Mouse (Mus musculus): ENCODE measurements around the gene Lrrc27.
A peak's percentile ranks its signal among the peaks of the same experiment; 100 is the strongest.

Gene Lrrc27

DNA sequence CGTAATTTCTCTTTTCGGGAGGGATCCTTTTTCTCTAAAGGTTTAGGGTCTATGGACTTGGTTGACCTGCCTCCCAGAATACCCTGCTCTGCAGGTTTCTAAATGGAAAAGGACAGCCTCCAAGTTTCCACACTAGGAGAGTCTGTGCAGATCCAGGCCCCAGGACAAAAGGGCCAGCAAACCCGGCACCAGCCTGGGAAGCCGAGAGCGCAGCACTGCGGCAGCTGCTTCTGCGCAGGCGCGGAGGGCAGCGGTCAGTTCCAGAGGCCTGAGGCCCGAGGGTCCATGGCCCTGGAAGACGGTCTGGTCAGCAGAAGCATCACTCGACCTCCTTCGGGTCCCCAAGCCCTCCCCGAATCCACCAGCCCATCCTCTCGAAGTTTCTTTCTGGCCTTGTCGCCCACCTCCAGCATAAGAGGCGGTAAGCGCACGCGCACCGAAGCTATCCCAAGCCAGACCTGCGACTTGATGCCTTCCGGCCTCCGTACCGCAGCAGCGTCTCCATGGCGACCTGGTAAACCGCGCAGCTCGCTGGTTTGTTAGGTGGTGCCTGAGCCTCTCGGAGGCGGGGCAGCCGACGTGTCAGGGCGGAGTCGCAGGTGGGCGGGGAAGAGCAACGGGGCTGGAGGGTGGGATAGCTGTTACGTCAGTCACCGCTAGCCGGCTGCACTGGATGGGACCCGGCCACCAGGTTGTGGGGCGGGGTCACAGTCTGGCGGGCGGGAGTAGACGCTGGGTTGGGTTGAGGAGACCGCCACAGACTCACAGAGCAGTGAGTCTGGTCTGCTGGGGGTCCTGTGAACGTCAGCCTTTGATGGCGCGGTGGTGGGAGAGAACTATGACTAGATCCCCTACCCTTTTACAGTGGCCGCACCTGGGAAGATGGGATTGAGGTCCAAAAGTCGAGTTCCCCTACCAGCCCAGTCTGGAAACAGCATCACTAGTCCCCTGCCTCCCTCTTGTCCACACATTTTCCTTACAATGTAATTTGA is at the start of gene Lrrc27, which contains the start of gene Stk32c:
Gene Lrrc27, plus strand, starts transcription at position 235 of the 992 bp plus-strand sequence.
Gene Stk32c, minus strand, starts transcription at position 554 of the 992 bp plus-strand sequence.
- DNase-seq (ENCODE audit: low spot score): peak; percentile 96

DNA sequence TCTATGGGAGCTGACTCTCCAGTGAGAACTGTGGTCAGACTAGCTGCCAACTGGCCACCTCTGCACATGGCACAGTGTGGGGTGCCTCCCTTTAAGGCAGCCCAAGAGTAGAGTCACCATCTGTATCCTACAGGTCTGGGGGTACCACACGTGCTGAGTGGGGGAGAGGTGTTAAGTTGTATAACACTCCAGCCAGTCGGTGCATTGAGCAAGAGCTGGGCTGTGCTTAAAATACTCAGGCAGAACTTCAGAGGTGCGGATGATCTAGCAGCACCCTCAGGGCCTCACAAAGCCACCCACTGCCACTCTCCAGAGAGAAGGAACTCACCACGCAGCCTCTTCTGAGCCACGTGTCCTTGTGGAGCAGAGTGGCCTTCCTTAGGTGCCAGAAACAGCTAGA is 48.4 kb upstream of the Lrrc27 start:
- no peak for DNase-seq (ENCODE audit: low spot score)

DNA sequence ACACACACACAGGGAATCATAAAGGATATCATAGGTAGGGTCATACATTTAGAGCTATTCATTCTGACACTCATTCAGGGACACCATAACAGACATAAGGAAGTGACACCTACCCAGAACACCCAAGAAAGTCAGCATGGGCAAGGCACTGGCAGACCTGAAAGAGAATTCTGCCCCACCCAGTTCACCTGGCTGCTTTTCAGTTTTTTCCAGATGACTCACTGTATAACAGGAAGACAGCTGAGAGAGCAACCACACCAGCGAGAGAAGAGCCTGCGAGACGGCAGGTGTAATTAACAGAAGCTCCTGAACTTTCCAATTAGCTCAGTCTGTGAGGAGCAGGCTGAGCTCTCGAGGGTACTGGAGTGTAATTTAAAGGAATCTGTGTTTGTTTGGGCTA is 43.6 kb upstream of the Lrrc27 start:
- DNase-seq (ENCODE audit: low spot score): no peak

DNA sequence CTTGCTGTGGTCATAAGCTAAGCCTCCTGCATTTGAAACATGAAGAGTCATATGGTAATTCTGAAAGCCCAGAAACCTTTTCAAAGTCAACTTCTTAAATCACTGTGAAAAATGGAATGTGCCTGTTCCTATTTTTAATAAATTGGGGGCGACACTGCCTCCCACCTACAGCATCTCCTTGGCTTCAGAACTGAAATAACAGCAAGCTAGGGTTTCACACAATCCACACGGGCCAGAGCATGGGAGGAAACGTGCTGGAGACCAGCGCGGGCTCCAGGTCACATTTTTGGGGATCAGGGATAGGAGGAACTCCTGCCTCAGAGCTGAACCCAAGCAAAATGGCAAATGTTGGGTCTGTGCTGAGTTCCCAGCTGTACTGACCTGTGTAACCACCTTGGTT is 33.5 kb upstream of the Lrrc27 start:
- no peak for DNase-seq (ENCODE audit: low spot score)

DNA sequence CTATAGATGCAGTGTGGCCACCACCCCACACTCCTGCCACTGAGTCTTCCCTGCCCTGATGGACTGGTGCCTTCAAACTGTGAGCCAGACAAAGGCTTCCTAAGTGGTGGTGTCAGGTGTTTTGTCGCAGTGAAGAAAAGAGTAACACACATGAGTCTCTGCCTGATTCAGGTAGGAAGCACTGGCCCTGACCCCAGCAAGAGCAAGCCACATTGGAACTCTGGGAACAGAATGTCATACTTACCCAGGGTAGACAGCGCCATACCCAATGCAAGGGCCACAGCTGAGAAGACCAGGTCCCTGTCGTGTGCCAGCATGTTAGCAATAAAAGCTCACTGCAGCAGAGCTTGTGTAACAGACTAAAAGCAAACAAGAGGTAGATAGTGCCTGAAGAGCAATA is 32.7 kb upstream of the Lrrc27 start:
- no peak for DNase-seq (ENCODE audit: low spot score)

DNA sequence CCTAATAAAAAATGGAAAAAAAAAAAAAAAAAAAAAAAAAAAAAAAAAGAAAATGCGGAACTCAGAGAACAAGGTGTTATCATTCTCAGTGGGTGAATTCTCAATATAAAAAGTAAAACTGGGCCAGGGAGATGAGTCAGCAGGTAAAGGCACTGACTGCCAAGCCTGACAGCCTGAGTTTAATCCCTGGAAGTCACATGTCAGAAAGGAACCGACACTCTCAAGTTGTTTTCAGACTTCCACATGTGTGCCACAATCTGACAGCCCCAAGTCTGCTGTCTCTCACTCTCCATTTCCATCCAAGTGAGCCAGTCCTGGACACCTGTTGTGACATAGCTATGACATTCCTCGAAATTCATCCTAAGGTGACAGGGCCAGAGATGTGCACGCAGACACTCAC is 28.4 kb upstream of the Lrrc27 start:
- no peak for DNase-seq (ENCODE audit: low spot score)

DNA sequence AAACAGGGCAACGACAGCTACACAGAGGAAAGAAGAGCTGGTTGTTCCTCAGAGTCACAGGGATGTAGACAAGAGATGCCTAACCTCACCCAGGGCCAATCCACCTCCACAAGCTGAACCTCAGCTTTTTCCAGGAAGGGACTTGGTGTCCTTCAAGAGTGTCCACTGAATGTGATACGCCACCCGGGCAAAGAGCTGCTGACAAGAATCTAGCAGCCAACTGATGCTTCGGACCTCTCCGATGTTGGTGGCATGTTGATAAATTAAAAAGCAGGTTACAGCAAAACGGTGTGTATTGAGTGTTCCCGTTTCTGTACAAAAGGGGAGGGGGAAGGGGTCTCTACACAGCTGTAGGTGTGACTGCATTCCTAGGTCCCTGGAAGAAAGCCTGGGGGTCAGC is 27.9 kb upstream of the Lrrc27 start:
- no peak for DNase-seq (ENCODE audit: low spot score)

DNA sequence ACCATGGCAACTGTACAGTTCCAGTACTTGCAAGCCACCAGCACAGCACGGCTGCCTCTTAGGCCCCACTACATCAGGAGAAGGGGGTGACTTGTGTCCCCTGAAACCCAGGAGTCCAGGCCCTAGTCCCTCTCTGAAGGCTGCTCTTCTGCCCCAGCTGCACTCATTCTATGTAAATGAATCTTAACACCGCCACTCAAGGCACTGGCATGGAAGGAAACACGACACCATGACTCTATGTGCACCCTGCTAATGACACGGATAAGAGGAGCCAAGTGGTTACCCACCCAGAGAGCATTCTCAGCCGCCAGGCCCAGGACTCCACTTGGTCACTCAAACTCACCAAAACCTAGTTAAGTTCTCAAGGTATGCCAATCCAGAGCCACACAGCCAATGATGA is 26.8 kb upstream of the Lrrc27 start:
- no peak for DNase-seq (ENCODE audit: low spot score)

DNA sequence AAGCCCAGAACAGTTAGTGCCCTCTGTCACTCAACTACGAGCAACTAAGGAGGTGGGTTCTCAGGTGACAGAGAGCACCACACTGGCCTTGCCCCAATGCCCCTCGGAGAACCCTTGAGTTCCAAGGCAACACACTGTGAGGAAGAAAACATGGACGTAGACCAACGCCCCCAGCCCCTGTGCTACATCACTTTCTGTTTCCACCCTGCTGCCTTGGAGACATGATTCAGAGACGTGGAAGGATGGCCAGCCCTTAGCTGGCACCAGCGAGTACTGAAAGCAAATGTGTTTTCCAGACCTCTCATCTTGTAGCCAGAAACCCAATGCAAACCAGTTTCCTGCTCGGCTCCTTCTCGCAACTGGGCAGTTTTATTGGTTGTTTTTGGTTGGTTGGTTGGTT is 26.4 kb upstream of the Lrrc27 start:
- no peak for DNase-seq (ENCODE audit: low spot score)

DNA sequence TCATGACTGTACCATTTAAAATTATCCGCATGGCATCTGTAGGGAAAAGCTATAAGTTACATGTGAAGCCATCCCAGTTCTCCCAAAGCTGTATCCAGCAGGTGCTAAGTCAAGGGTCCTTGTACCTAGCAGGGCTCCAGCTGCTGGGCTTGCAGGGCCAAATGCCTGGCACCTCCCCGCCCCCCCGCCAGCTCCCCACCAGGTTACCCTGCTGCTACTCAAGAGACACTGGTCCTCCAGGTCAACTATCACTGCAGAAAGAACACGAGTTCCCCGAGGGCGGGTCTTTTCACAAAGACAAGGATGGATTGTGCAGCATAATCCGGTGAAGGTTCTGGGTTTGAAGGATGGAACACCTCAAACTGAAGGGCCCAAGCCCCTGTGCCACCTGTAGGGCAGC is 25.5 kb upstream of the Lrrc27 start:
- DNase-seq (ENCODE audit: low spot score): no peak

DNA sequence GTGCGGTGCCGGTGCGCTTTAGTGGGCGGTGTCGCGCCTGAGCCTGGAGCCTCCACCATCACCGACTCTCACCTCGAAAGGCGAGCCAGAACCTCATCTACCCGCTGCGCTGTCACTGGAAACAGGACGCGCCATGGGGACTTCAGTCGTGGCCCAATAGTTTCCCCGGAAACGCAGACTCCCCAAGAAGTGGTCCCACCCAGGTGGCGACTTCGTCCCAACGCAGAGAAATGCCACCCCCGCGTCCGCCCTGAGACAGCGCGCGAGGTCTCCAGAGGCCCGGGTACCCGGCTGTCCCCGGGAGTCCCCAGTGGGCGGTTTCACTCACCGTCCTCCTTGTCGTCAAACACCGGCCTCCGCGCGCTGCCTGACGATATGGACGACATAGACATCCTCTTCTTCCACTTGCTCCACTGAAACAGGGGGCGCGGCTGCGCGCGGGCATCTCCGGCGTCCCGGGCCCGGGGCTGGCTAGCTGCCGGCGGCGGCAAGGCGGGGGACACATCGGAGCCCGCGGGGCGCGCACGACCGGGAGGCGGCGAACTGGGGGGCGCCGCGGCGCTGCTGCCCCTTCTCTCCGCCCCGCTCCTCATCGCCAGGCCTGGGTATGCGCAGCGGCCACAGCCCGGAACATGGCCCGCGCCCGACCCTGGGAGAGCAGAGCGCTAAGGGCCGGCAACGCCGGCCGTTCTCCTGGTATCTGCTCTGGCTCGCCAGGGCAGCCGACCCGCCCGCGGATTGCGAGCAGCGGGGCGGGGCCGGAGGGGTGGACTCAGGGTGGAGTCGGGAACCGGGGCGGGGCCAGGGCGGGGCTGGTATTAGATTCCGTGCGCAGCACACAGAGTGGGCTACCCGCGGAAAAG is 24.8 kb upstream of the Lrrc27 start:
- DNase-seq (ENCODE audit: low spot score): peak; percentile 66

DNA sequence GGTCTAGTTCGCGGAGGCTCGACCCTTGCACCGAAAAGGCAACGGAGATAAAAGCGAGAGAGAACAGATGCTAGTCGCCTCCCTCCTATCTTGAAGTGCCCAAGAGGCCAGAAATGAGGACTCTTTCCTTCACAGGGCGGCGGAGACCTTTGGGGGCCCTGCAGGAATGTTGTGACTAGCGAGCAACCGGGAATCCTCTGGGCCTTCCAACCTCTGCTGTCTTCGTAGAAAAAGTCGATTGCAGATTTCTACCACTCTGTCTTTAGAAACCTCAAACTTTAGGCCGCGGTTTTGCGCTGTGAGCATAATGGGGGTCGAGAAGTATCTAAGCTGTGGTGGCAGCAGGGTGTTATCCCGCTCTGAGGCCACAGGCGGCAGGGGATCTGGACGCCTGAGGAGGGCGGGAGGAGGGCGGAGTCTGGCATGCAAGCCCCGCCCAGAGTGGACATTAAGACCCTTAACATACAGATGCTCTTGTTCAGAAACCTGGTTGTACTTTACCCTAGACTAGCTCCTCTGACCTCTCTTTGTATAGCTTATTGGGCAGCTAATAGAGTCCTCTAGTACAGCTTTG is 24.1 kb upstream of the Lrrc27 start:
- no peak for DNase-seq (ENCODE audit: low spot score)

DNA sequence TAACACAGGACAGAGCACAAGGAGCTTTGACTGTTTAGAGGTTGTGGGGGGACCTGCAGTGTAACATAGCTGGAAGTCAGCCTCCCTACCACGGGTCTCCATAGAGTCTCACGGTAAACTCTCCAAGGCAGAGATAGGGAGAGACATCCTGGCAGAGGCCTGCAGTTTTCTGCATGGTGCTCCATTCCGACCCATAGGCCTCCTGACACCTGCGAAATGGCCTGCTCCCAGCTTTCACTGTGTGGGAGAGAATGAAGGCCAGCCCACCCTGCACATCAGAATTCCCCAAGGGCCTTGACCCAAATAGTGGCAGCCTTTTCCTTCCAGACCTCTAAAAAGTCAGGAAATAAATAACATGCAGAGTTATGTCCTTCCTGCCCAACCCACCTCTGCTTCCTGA is 22.2 kb upstream of the Lrrc27 start:
- no peak for DNase-seq (ENCODE audit: low spot score)

DNA sequence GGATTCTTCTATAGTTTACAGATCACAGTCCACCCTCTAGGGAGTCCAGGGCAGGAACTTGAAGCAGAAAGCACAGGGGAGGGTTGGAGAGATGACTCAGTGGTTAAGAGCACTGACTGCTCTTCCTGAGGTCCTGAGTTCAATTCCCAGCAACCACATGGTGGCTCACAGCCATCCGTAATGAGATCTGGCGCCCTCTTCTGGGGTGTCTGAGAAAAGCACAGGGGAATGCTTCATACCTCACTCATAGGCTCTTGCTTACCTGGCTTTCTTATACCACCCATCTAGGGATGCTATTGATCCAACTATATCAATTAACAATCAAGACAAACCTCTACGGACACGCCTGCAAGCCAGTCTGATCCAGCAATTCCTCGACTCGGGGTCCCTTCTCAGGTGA is 21.2 kb upstream of the Lrrc27 start:
- DNase-seq (ENCODE audit: low spot score): no peak

DNA sequence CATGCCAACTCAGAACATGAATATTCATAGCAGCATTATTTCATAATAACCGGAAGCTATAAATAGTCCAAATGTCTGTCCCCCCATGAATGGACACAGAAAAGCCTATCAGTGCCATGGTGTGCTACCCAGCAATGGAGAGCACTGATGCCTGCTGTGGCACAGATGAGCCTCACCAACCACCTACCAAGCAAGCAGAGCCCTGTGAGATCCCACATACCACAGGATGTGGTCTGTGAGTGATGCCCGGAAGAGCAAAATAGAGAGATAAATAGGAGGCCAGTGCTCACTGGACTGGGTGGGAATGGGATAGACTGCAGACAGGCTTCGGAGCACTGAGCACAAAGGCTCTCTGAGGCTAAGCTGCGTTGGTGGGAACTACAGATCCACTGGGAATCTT is 15.8 kb upstream of the Lrrc27 start:
- no peak for DNase-seq (ENCODE audit: low spot score)

DNA sequence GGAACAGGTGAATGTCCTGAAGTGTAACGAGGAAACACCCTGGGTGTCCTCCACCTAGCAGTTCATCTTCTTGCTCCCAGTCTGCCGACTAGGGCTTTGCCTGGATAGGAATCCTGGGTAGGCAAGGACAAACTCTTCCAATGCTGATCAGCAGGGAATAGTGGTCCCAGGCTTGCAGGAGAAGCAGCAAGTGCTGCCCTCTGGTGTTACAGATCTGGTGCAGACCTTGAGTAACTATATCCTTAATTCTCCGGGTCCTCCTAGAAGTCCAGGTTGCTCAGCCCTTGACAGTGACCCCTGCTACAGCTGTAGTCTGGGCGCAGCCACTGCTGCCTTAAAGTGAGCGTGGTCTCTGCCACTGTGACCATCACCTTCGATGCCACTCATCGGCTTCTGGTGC is 12.7 kb upstream of the Lrrc27 start:
- DNase-seq (ENCODE audit: low spot score): peak; percentile 40

DNA sequence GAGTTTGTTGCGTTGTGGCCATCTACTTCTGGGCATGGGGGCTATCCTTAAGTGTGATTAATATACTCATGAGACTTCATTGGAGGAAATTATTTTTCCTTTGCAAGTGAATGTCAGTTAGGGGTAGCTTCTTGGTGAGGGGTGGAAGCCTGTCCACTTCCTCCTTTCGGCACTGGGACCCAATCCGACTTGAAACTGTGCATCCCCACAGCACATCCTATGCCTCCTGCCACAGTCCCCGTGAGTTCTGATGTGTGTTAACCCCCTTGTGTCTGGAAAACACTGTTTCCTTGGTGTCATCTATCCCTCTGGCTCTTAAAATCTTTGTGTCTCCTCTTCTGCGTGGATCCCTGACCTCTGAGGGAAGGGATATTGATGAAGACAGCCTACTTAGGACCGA is 11.6 kb upstream of the Lrrc27 start:
- no peak for DNase-seq (ENCODE audit: low spot score)

DNA sequence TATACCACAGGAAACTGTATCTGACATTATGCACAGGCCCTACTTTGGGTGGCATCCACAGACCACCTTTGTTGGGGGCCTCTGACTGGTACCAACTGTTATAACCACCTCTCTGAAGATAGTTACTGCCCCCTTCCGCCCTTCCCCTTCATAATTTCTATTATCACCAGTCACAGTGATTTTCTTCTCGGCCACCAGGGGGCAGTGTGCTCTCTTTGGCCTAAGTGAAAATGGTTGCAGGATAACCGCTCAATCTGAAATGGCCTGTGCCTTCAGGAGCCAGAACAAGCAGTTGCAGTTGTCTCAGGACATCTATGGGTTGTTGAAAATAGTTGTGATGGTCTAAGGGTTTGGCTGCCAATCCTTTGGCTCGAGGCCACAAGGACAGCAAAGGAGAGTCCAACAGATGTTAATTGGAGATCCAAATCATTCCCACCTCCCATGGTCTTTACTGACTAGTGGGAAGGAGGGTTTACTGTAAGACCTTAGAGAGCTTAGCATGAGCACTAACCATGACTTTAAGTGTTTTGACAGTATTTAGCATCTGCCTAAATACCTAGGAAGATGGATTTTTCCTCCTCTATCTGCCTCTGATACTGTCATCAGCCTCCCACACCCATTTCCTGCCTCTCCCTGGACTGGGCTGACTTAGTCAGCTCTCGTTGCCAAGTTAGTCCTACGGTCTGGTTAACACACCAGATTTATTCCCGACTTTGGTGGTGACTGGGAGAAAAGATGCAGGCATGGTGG is 4.6 kb upstream of the Lrrc27 start:
- peak; percentile 53 for DNase-seq (ENCODE audit: low spot score)

DNA sequence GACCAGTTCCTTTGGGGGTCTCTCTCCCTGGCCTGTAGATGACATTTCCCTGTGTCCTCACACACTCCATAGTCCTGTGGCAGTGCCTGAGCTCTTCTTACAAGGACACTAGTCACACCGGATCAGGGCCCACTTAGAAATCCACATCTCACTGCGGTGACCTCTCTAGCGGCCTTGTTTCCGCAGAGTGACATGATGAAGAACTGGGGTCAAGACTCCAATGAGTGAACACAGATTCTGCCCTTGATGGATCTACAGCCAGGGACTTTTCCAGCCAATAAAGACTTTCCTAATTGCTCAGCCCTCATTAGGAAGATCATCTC is 4.1 kb upstream of the Lrrc27 start:
- no peak for DNase-seq (ENCODE audit: low spot score)

DNA sequence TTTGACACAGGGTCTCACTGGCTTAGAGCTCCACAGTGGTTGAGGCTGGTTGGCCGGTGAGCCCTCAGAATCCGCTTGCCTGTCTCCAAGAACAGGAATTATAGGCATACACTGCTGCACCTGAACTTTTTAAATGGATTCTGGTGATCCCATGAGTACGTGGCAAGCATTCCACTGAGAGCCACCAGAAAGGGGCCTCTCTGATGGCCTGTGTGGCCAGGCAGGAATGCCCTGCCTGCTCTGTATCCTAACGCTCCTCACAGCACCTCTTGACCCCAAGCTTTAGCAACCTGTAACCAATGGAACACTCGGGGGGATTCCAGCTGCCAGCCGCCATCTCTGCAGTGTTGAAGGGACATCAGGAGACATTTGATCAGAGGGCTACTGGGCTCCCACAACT is 1.0 kb upstream of the Lrrc27 start:
- no peak for DNase-seq (ENCODE audit: low spot score)

DNA sequence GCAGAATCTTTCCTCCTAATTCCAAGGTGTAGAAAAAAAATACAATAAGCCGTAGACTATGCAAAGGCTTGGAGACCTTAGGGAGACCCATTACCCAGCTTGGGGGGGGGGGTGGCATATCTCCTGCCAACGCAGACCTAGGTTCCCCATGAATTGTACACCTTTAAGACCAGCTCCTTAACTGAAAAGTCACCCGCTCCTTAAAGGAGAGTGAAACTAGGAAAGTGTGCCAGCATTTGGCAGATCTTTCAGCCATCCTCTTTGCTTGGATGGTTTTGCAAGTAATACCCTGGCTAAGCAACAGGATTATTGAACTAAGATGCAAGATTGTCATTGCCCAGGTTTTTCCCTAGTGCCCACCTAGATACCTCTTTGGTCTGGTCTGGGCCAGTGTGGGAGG is 963 bp downstream of the Lrrc27 start:
- no peak for DNase-seq (ENCODE audit: low spot score)

DNA sequence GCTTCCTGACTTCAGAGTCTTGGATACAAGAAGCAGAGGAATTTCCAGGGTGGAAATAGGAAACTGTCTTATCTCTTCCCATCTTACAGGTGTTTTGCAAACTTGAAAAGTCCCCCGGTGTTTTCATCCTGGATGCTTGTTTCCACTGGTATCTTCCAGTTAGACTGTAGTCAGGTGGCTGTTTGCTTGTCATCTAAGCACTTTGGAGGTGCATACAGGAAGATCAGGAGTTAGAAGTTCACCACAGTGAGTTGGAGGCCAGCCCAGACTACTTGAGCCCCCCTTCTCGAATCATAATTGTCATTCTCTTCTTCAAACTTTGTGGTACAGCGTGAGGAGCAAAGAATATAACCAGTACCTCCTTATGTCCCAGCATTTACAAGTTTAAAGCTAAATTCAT is 1.4 kb downstream of the Lrrc27 start:
- DNase-seq (ENCODE audit: low spot score): no peak
